Mouse (Mus musculus): Measurements from ENCODE around the gene Phyh.

DNA sequence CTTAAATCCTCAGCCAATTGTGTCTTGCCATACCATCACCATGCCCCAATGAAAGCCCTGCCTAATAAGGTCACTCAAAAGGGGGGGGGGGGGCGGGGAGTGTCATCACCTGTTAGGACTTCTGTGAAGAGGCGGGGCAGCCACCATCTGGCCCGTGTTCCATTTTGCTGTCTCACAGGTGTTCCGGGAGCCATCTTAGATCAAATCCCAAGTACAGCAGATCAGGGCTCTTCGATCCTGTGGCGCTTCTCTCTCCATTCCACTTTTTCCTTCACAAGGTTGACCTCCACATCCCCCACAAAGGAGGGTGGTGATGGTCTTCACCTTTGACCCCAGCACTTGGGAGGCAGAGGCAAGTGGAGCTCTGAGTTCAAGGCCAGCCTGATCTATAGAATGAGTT lies 2.8 kb upstream of the Phyh start:
- TF ChIP-seq CTCF (IDR thresholded peaks at IDR 0.05; ENCODE audit: low read depth) (no peak), EP300 (optimal IDR thresholded peaks at IDR 0.05) (no peak)

Data from stomach, postnatal 0 days (tissue).